Comparison of ENCODE assay signal across 16 mouse cellular contexts in the genomic region with DNA sequence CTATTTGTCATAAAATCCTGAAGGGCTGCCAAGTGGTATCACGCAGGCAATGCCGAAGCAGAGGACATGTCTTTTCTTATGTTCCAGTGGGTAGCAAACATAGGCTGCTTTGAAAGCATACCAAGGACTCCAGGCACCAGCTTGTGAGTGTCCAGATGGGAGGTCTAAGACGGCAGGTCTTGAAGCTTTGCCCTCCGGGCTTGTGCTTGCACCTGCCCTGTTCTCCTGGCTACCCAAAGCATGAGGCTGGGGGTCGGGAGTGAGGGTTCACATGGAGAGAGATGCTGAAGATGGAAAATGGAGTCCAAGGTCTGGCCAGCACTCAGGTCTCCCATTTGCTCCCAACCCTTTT.
A peak's percentile ranks its signal among the peaks of the same experiment; 100 is the strongest.
DNase-seq lines count a peak whose midpoint lies in the region; ATAC-seq and TF ChIP-seq lines count a peak whose summit lies in the region.
"Had no signal": no experiment of that assay in that cellular context is flagged by ENCODE, and none has a peak within 500 bp of the region (broad histone marks: within the 10 kb centered on the region; RNA-seq: fewer than 3 reads in every experiment).

No protein-coding gene starts in this region.

- DNase-seq in hindbrain, embryonic 11.5 days (ENCODE audit: low spot score): no peak
- no peak for DNase-seq in midbrain, embryonic 14.5 days
- no peak for DNase-seq in midbrain, embryonic 10.5 days (ENCODE audit: low spot score)
- DNase-seq in hindbrain, postnatal 0 days (ENCODE audit: low spot score): no peak
- no peak for DNase-seq in gastrocnemius, adult 2 months
- no peak for DNase-seq in spleen, postnatal 36 days (ENCODE audit: low spot score in 2 of 2)
- DNase-seq: adrenal gland, adult 2 months; gastrocnemius, postnatal 25 days; heart, adult 2 months; liver; spleen, adult 18-20 months; thymus, adult 18-20 months had no signal

- no peaks in the 10 kb centered on the region for H3K36me3 ChIP-seq in hindbrain, embryonic 11.5 days (ENCODE audit: control insufficient read depth, insufficient read depth, low read length)
- H3K36me3 ChIP-seq in hindbrain, embryonic 16.5 days (ENCODE audit: control insufficient read depth, insufficient read depth, low read length): no peaks in the 10 kb centered on the region
- no peaks in the 10 kb centered on the region for H3K36me3 ChIP-seq in midbrain, embryonic 14.5 days (ENCODE audit: control insufficient read depth, insufficient read depth, low read length)
- H3K36me3 ChIP-seq in midbrain, embryonic 10.5 days: no peaks in the 10 kb centered on the region
- no peaks in the 10 kb centered on the region for H3K36me3 ChIP-seq in hindbrain, postnatal 0 days (ENCODE audit: insufficient read depth, low read length)
- H3K36me3 ChIP-seq: embryonic facial prominence, embryonic 13.5 days had no signal

- no peak overlapping the region for H3K4me2 ChIP-seq in hindbrain, embryonic 11.5 days (replicated peaks; ENCODE audit: low read depth, low read length)
- H3K4me2 ChIP-seq in hindbrain, embryonic 16.5 days (ENCODE audit: low read length): no peak overlapping the region
- no peak overlapping the region for H3K4me2 ChIP-seq in midbrain, embryonic 14.5 days (ENCODE audit: low read length)
- H3K4me2 ChIP-seq in hindbrain, postnatal 0 days (ENCODE audit: low read depth, low read length): 0 out of 2 replicates have a peak overlapping the region, but pooled peaks have one; percentile 7
- H3K4me2 ChIP-seq: embryonic facial prominence, embryonic 13.5 days had no signal

- H3K27me3 ChIP-seq in hindbrain, embryonic 11.5 days (ENCODE audit: control insufficient read depth, insufficient read depth, low read length): no peaks in the 10 kb centered on the region
- no peaks in the 10 kb centered on the region for H3K27me3 ChIP-seq in hindbrain, embryonic 16.5 days (replicated peaks; ENCODE audit: control insufficient read depth, insufficient read depth, low read length)
- H3K27me3 ChIP-seq in midbrain, embryonic 14.5 days (ENCODE audit: control insufficient read depth, insufficient read depth, low read length): no peaks in the 10 kb centered on the region
- no peaks in the 10 kb centered on the region for H3K27me3 ChIP-seq in midbrain, embryonic 10.5 days (ENCODE audit: low read depth, poor library complexity, severe bottlenecking)
- no peaks in the 10 kb centered on the region for H3K27me3 ChIP-seq in hindbrain, postnatal 0 days (ENCODE audit: insufficient read depth, low read length)

- H3K9ac ChIP-seq in hindbrain, embryonic 11.5 days (ENCODE audit: low read depth, low read length): no peak overlapping the region
- no peak overlapping the region for H3K9ac ChIP-seq in hindbrain, embryonic 16.5 days (ENCODE audit: low read depth, low read length)
- H3K9ac ChIP-seq in midbrain, embryonic 14.5 days (replicated peaks; ENCODE audit: low read length): no peak overlapping the region
- H3K9ac ChIP-seq in hindbrain, postnatal 0 days (replicated peaks; ENCODE audit: low read length): no peak overlapping the region
- H3K9ac ChIP-seq: embryonic facial prominence, embryonic 13.5 days had no signal

- TF ChIP-seq CTCF in hindbrain, postnatal 0 days (IDR thresholded peaks at IDR 0.05; ENCODE audit: low read depth): no peak
- TF ChIP-seq CTCF in gastrocnemius, adult 2 months (IDR thresholded peaks at IDR 0.05): no peak

- no peaks in the 10 kb centered on the region for H3K4me1 ChIP-seq in hindbrain, embryonic 11.5 days (replicated peaks; ENCODE audit: control insufficient read depth, insufficient read depth, low read length)
- no peaks in the 10 kb centered on the region for H3K4me1 ChIP-seq in hindbrain, embryonic 16.5 days (ENCODE audit: control insufficient read depth, insufficient read depth, low read depth, low read length)
- H3K4me1 ChIP-seq in midbrain, embryonic 14.5 days (ENCODE audit: control insufficient read depth, insufficient read depth, low read length): peaks cover 9% of the 10 kb centered on the region; the same call in 1 of the 2 replicates
- no peaks in the 10 kb centered on the region for H3K4me1 ChIP-seq in midbrain, embryonic 10.5 days
- peaks cover 6% of the 10 kb centered on the region; the same call in 1 of the 2 replicates for H3K4me1 ChIP-seq in hindbrain, postnatal 0 days (ENCODE audit: insufficient read depth, low read length)
- H3K4me1 ChIP-seq: embryonic facial prominence, embryonic 13.5 days had no signal

- intact Hi-C loops in gastrocnemius, adult 2 months (cut with DNase I): loop anchor here (2.0 to 10.0 kb wide), 4 partner anchors 161 to 541 kb away; no protein-coding TSS in a partner anchor

- ATAC-seq in hindbrain, embryonic 11.5 days (ENCODE audit: low FRiP score): 0 out of 2 replicates have a peak, but pooled peaks have one; percentile 19
- ATAC-seq in hindbrain, embryonic 16.5 days: no peak; the same call in 1 of the 2 replicates
- peak; percentile 29; the same call in 1 of the 2 replicates for ATAC-seq in midbrain, embryonic 14.5 days (ENCODE audit: low FRiP score, low TSS enrichment)
- ATAC-seq in hindbrain, postnatal 0 days: peak; percentile 81
- ATAC-seq: intestine, embryonic 16.5 days had no signal

- no peak overlapping the region for H3K27ac ChIP-seq in hindbrain, embryonic 11.5 days (ENCODE audit: low read depth, low read length)
- H3K27ac ChIP-seq in hindbrain, embryonic 16.5 days (ENCODE audit: low read depth, low read length): no peak overlapping the region
- no peak overlapping the region for H3K27ac ChIP-seq in midbrain, embryonic 14.5 days (replicated peaks; ENCODE audit: low read depth, low read length)
- H3K27ac ChIP-seq in midbrain, embryonic 10.5 days (replicated peaks): no peak overlapping the region
- peak overlapping the region; percentile 70; the same call in 1 of the 2 replicates for H3K27ac ChIP-seq in hindbrain, postnatal 0 days
- no peak overlapping the region for H3K27ac ChIP-seq in gastrocnemius, adult 2 months
- H3K27ac ChIP-seq: embryonic facial prominence, embryonic 13.5 days; heart, adult 2 months; kidney, postnatal 0 days had no signal

- WGBS in hindbrain, embryonic 11.5 days: 86% methylated on average over 5 of the region's 5 CpGs
- 40% methylated on average over 5 of the region's 5 CpGs for WGBS in hindbrain, embryonic 16.5 days
- 65% methylated on average over 5 of the region's 5 CpGs for WGBS in midbrain, embryonic 14.5 days
- WGBS in midbrain, embryonic 10.5 days: 93% methylated on average over 5 of the region's 5 CpGs
- 49% methylated on average over 5 of the region's 5 CpGs for WGBS in hindbrain, postnatal 0 days

- H3K9me3 ChIP-seq in hindbrain, embryonic 11.5 days (ENCODE audit: control insufficient read depth, low read length): no peaks in the 10 kb centered on the region
- no peaks in the 10 kb centered on the region for H3K9me3 ChIP-seq in hindbrain, embryonic 16.5 days (ENCODE audit: control insufficient read depth, low read length)
- no peaks in the 10 kb centered on the region for H3K9me3 ChIP-seq in midbrain, embryonic 14.5 days (ENCODE audit: control insufficient read depth, low read length)
- H3K9me3 ChIP-seq in midbrain, embryonic 10.5 days (replicated peaks): no peaks in the 10 kb centered on the region
- H3K9me3 ChIP-seq in hindbrain, postnatal 0 days (ENCODE audit: low read length): no peaks in the 10 kb centered on the region
- H3K9me3 ChIP-seq: embryonic facial prominence, embryonic 13.5 days had no signal

- H3K4me3 ChIP-seq in hindbrain, embryonic 11.5 days (ENCODE audit: low read depth, low read length): no peak overlapping the region
- H3K4me3 ChIP-seq in hindbrain, embryonic 16.5 days (ENCODE audit: low read length): no peak overlapping the region
- no peak overlapping the region for H3K4me3 ChIP-seq in midbrain, embryonic 14.5 days (replicated peaks; ENCODE audit: low read depth, low read length)
- H3K4me3 ChIP-seq in midbrain, embryonic 10.5 days: no peak overlapping the region
- no peak overlapping the region for H3K4me3 ChIP-seq in hindbrain, postnatal 0 days (ENCODE audit: low read length)
- no peak overlapping the region for H3K4me3 ChIP-seq in gastrocnemius, adult 2 months
- H3K4me3 ChIP-seq: embryonic facial prominence, embryonic 13.5 days; heart, adult 2 months had no signal
